Mouse (Mus musculus) heart, adult 2 months (tissue): Measurements from ENCODE around the gene Cdh4.

Experiments
- CTCF ChIP-seq: fragments of 200-600 bp; IDR thresholded peaks from 2 replicates; pipeline ENCODE4 v1.8.1; 2022; ENCODE audit warnings: antibody characterized with exemption, mild to moderate bottlenecking, moderate library complexity
- EP300 ChIP-seq: fragments of 200-500 bp; IDR thresholded peaks from 2 replicates; pipeline ENCODE4 v1.6.1; 2011; ENCODE audit warnings: low read depth, low read length, control low read depth; ENCODE audit not compliant: insufficient read depth
- POLR2A ChIP-seq: fragments of 200-500 bp; IDR thresholded peaks from 2 replicates; pipeline ENCODE4 v1.6.1; 2011; ENCODE audit warnings: mild to moderate bottlenecking, low read depth, low read length, control low read depth; ENCODE audit not compliant: insufficient read depth

DNA sequence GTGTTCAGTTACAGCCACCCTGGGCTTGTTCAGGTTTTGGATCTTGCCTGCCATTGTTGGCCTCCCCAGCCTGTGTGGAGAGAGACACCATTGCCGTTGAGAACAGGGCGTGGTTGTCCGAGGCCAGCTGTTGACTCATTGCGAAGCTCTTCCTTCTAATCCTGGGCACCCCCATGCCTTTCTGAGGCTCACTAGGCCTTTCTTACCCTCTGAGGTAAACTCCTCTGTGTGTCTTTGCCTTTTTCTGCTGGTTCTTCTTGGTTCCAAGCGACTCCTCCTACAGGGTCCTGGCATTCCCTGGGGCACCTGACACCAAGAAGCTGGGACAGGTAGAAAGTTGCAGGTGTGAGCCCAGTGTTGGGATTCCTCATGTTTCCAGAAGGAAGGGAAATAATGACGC, 78.7 kb downstream of the Cdh4 start:
- no peak for TF ChIP-seq POLR2A
- no peak for TF ChIP-seq EP300
- TF ChIP-seq CTCF, result no peak
